Mouse (Mus musculus): ENCODE results near the gene Hist1h2bk.

The Hist1h2bk gene

DNA sequence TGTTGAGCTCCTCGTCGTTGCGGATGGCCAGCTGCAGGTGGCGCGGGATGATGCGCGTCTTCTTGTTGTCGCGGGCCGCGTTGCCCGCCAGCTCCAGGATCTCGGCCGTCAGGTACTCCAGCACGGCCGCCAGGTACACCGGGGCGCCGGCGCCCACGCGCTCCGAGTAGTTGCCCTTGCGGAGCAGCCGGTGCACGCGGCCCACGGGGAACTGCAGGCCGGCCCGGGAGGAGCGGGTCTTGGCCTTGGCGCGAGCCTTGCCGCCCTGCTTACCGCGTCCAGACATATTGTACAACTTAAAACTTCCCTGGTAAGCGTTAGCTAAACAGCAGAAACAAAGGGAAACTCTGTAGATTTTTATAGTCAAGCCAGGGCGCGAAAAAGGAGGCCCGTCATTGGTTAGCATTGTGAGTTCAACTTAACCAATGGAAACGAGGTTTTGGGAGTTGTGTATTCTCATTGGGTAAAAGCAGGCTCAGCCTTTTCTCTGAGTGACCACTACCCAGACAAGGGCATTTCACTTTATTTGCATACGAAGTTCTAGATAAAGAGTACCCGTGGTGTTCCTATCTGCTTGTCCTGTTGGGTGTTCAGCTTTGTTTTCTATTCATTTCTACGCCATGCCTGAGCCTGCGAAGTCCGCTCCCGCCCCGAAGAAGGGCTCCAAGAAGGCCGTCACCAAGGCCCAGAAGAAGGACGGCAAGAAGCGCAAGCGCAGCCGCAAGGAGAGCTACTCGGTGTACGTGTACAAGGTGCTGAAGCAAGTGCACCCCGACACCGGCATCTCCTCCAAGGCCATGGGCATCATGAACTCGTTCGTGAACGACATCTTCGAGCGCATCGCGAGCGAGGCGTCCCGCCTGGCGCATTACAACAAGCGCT lies at the start of gene Hist1h2bk, which contains the start of gene Hist1h2ah:
Gene Hist1h2bk, plus strand, starts transcription at position 604 of the 882 bp plus-strand sequence.
Gene Hist1h2ah, minus strand, starts transcription at position 302 of the 882 bp plus-strand sequence.
- peak; percentile 81 to 91 for DNase-seq (ENCODE audit: low spot score in 2 of 2)

DNA sequence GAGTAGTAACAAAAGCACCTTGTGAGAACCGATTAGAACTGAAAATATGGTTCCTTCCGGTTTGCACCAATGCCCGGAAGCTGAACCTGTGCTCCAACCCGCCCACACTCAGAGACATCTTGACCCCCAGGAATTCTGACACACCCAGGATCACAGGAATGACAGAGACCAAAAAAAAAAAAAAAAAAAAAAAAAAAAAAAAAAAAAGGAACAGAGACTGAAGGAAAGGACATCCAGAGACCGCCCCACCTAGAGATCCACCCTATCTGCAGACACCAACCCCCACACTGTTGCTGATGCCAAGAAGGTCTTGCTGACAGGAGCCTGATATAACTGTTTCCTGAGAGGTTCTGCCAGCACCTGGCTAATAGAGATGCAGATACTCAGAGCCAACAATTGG lies 43.1 kb upstream of the Hist1h2bk start:
- DNase-seq (ENCODE audit: low spot score in 2 of 2): no peak

DNA sequence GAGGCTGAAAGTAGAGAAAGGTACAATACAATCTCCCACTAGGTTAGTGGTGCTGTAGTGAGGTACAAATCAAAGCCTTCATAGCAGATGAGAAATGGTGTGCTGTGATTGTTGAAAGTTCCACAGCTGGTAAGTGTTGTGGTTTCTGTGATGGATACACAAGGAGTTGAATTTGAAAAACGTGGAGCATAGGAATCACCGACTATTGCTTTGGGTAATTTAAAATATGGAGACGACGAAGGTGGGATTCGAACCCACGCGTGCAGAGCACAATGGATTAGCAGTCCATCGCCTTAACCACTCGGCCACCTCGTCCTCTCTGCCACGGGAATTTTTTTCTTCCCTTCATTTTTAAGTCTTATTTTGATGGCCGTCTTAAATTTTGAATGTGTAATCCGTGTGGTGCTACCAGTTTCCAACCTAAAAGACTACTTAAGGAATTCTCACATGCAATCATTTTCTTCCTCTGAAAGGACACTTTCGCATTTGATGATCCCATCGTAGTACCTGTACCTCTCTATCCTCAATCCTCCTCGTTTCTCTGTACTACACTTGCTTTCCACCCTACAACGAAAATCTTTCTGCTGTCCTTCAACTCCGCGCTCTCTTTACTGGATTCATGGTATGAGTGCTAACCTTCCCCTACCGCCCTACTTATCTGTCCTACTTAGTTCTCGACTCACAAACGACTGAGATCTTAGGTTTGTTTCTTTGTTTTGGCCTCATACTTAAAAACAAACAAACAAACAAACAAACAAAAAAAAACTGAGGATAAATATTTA lies 41.5 kb upstream of the Hist1h2bk start:
- peak in 1 of 2 experiments; percentile 48 for DNase-seq (ENCODE audit: low spot score in 2 of 2)

DNA sequence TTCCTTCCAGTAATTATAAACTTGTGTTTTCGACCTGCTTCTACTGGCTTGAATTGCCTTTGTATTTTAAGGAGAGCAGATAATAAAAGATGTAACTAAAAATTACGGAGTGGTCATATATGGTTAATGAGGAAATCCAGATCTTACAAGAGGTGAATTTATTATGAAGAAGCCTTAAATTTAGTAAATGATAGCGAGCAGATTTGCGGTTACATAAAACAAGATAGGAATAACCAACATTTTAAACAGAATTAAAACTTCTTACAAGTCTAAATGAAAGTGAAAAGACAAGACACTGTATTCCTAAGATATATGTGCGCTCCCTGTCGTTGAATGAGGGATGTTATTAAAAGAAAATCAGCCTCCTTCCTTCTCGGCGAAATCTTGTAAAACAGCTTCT lies 40.8 kb upstream of the Hist1h2bk start:
- DNase-seq (ENCODE audit: low spot score in 2 of 2): no peak

DNA sequence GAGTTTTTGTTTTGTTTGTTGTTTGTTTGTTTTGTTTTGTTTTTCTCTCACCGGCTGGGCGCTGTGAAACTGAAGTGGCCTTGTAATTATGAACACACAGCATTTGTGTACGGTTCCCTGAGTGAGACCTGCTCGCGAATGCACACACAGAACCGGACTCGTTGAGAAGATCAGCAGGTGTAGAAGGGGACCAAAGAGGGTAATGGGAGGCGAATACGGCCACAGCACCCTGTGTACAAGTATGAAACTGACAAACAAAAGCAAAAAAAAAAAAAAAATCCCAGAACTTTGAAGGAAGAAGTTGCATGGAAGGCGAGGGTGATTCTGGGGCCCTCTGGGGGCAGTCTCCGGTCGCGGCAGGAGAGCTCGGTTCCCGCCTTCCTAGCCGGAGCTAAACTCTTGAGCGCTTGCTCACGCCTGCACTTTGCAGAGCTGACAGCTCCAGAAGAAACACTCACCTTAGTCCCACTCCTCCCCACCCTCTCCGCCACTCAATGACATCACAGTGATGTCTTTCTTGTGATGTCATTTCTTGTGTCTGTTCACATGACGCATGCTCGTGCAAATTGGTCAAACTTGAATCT lies 40.2 kb upstream of the Hist1h2bk start:
- DNase-seq (ENCODE audit: low spot score in 2 of 2): no peak

DNA sequence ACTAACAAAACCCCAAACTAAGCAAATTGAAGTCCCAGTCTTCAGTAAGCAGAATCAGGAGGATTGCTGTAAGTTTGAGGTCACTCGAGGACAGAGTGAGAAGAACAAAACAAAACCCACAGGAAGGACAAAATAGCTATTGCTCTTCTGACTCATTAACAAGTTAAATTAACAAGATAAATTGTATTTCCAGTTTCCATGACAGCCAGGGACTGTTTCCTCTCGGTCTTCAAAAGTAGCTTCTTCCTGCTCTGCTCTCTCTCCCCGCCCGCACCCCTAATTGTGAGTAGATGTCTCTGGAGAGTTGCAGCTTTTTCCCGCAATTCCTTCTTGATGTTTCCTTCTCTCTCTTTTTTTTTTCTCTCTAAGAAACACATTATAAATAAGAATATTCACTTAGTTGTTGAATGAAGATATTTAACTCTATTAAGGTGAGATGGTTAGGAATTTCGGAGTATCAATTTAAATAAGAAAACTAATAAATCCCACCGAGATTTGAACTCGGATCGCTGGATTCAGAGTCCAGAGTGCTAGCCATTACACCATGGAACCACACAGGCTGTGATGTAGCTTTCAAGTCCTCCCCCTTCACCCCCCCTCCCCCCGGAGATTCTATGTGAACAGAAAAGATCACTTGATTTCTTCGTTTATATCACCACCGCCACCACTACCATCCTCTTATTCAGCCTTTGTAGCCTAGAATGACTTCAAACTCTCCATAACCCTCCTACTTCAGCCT lies 39.4 kb upstream of the Hist1h2bk start:
- no peak for DNase-seq (ENCODE audit: low spot score in 2 of 2)

DNA sequence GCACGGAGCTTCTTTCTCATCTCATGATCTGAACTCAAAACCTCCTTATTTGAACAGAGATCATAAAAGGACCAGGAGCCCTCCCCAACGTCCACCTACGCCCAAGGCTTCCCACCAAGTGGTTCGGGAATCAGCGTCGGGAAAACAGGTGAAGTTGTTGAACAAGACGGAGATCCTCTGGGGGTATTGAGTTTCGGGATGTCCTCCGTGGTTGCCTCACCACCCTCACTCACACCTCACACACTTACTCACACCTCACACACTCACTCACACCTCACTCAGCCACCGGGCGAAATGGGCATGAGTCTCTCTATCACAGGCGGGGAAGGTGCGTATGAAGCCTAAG lies 38.9 kb upstream of the Hist1h2bk start:
- no peak for DNase-seq (ENCODE audit: low spot score in 2 of 2)

DNA sequence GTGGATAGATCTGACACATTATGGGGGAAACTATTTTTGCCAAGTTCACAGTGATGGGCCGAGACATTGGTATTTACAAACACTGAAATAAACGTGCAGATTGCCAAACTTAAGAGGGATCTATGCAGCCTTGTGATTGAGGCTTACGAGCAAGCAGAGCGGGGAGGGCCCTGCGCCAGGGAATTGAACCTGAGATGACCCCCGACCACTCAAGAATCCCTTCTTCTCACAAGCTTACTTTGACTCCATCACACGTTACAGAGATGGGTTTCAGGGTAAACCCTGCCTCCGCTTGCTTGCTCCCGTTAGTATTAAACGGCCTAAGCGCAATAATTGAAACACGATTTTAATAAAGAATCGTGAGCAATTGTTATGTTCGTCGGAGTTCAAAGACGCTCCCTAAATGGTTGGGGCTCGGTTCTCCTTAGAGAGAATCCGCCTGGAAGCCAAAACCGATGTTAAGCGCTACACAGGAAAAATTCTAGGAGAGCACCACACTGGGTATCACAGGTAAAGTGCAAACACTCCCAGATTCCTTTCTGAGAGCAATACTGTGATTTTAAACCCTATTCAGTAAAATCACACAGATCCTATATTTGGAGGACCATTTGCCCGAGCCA lies 38.4 kb upstream of the Hist1h2bk start:
- peak in 1 of 2 experiments; percentile 9 for DNase-seq (ENCODE audit: low spot score in 2 of 2)

DNA sequence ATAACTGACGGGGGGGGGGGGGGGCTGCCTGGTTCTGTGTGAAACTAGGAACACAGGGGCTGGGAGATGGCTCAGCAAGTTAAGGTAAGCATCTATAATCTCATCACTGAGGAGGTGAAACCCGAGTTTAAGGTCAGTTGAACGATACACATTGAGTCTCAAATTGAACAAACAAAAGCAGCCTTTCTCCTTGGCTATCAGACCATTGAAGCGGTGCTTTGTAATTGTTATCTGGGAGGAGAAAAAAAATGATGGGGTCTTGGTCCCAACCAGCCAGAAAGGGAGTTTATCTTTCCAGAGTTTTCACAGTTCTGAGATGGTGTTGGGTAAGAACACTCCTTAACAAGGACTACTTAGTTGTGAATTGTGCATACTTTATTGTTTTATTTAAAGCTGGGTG lies 37.8 kb upstream of the Hist1h2bk start:
- no peak for DNase-seq (ENCODE audit: low spot score in 2 of 2)

DNA sequence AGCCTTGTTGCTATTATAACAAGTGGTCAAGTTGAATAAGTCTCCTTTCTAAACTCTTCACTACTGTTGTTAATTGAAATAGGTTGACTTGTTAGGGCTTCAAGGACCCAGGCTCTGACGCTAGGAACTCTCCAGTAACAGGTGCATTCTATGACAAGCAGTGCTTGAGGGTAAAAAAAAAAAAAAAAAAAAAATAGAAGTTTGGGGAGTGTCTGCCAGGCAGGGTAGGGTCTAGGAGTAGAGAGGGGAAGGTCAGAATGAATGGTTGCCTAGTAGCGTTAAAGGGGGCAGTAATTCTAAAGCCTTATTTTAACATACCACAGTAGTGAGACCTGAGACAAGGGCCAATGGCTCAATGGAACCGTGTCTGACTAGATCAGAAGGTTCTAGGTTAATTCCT lies 37.3 kb upstream of the Hist1h2bk start:
- no peak for DNase-seq (ENCODE audit: low spot score in 2 of 2)

DNA sequence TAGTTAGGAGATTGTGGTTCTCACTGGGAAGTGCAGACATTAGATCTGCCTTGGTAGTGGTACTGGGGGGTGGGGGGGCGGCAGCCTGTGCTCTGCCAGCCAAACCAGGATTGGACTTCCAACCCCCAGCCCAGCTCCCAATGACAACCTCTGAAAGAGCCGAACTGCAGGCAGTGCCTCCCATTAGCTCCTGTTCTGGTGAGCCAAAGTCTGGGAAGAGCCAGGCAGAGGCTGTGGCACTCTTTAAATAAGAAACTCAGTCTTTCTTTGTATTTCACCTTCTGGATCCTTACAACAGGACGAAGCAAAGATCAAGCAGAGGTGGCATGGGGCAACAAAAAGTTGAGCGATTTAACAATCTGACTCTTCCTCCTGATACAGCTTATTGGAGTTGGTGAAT lies 36.5 kb upstream of the Hist1h2bk start:
- DNase-seq (ENCODE audit: low spot score in 2 of 2): no peak

DNA sequence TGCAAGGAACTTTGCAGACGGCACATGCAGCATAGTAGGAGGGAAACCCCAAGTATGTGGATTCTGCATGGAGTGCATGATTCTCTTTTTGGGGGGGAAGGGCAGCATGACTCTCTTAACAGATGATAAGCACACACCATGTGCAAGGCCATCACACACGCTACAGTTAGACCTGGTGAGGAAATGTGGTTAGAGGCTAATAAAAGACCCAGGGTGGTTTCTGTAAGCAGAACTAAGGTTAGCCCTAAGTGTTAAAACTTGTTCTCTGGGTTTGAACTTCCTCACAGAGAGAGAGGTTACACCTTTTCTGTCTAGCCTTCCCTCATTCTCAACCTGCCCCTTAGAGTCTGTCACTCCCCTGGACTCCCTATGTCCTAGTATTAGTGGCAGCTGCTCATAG lies 34.3 kb upstream of the Hist1h2bk start:
- no peak for DNase-seq (ENCODE audit: low spot score in 2 of 2)

DNA sequence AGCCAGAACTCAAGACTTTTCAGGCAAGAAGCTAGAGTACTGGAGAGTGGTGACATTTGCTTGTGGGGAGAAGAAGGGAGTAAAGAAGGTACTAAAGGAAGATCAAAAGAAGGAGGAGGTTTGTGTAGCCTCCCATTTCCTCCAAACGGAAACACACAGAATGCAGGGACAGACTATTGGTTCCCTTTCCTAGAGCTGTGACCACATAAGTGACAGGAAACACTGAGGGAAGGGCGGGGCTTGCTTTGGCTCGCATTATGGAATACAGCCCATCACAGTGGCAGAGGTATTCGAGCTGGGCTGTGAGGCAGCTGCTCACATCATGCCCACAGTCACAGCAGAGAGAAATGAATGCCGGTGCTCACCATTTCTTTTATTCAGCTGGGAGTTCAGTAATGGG lies 33.8 kb upstream of the Hist1h2bk start:
- DNase-seq (ENCODE audit: low spot score in 2 of 2): no peak

DNA sequence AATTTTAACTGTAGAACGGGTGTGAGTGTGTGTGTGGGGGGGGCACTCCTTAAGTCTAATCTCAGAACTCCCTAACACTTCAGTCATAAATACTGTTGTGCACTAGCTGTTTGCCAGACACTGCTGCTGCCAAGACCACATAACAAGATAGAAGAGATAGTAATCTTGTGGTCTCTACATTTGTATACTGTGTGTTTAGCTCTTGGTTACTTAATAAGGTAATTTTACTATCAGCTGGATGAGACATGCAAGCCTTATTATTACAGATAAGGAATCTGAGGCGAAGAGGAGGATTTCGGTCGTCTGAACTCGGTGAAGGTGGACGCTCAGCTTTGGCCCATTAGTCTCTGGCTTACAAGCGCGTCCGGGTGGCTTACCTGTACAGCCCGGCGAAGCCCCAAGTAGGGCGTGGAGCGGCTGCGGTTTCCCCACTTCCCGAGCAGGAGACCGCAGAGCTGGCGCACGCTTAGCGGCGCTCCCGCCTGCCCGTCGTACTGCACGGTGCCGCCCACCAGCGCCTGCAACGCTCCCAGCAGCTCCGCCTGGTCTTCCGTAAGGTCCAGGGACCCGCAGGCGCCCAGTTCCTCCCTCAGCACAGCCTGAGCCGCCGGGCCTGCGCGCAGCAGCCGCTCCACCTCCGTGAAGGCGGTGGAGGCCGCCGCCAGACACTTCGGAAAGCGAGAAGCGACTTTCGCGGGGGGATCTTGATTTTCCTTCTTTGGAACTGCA lies 29.9 kb upstream of the Hist1h2bk start:
- no peak for DNase-seq (ENCODE audit: low spot score in 2 of 2)

DNA sequence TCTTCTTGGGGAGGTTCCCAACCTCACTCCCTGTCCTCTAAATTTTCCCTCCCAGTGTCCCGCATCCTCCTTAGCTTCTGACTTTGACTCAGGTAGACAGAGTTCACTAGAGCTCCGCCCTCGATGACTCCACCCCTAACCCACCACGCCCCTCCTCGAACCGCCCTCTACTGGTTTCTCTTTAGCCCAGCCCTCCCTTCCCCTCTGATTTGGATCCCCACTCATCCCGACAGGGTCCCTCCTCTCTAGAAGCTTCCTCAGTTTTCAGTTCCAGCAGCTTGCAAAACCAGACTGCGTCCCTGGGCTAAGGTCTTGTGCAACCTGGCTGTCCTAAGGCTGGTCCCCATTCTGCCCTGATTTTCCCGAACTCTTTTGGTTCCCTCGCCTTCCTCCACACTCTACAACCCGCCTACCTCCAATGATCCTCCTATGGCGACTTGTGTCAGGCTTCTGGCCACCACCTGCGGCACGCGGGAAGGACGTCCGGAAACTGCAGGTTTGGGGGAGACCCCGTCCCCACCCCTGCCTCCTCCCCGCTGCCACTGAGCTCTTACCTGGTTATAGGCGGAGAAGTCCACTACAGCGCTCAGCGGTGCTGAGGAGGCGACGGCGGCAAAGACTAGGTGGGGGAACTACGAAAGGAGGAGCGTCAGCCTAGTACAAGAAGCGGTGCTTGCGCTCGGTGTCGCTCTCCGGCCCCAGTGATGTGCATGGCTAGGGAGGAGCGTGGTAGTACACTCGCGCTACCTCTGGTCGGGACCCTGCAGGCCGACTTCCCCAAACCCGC lies 29.1 kb upstream of the Hist1h2bk start:
- DNase-seq (ENCODE audit: low spot score in 2 of 2): no peak

DNA sequence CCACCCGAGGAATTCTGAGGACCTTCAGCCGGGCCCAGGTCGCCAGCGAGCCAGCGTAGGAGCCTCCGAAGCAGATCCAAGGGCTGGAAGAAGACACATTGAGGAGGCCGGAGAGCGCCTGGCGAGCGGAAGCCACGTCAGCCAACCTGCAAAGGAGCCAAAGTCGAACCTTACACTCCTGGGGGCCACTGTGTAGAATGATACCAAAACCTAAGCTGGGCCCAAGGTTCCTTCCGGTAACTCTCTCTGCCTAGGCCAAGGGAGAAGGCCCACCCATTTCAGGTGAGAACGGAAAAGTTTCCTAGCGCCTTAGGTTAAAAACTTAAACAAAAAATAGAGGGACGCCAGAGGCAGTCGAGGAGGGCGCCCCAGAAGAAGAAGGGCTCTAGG lies 28.6 kb upstream of the Hist1h2bk start:
- DNase-seq (ENCODE audit: low spot score in 2 of 2): no peak

DNA sequence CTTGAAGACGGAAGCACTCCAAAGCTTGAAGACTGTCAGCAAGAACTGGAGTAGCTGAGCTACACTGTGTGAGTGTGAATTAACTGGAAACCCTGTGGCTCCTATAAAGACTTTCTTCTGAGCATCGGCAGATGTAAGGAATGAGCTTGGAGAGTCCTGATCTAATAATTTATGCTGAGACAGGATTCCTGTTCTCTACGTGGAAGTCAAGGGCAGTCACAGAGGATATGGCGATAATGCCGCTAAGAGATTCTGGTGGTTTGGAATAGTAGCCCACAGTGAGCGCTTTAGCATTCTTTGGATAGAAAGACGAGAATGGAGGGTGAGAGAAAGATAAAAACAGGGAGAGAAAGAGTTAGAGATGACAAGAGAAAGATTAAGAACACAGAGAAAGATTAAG lies 27.8 kb upstream of the Hist1h2bk start:
- no peak for DNase-seq (ENCODE audit: low spot score in 2 of 2)

DNA sequence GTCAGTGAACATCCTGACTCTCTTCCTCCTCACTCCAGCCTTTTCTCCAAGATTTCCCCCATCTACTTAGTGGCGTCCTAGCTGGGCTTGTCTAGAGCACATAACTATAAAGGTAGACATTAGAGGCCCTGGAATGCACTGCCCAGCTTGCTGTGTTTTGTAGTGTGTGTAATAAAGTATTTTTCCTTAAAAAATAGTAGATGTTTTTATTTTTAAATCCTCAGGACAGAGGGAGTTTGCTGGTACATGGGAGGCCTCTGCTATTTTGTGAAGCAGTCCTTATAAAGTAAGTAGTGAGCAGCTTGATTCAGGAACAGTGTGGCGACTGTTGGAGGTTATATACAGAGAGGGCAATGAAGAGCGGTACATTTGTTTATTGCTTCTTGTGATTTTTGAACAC lies 27.0 kb upstream of the Hist1h2bk start:
- DNase-seq (ENCODE audit: low spot score in 2 of 2): no peak

DNA sequence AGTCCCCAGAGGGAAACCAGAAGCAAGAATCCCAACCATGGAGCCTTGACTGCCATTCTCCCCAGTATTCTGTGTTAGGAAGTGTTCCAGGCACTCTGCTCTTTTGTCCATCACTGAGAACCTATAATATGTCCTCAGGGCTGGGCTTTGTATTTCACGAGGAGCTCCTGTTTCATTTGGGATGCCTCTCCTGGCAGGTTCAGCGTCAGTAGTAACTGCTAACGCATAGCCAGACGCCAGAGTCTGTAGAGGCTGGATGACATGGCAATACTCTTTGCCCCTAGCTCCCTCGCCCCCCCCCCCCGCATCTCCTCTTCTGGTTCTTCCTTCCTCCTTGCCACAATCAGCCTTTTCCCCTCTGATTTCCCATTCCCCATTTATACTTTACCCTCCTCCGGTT lies 26.0 kb upstream of the Hist1h2bk start, which contains the start of gene Prss16:
Gene Prss16, minus strand, starts transcription at position 101 of the 400 bp plus-strand sequence.
- DNase-seq (ENCODE audit: low spot score in 2 of 2): no peak

DNA sequence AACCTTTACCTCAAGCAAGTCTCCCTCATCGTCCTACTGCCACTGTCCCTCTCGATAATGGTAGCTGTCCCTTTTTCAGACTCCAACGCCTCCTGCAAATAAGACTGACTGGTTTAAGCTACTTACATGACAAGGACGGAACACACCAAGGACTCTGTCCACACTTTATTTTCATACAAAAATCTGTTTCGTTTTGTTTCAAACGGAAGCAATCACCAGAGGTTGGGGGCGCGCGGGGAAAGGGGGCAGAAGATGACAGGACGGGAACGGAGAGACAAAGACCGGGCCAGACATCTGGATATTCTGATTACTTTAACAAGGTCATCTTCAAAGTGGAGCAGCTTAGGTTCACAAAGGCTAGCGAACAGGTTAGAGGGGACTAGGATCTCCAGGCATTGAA lies 22.0 kb upstream of the Hist1h2bk start:
- no peak for DNase-seq (ENCODE audit: low spot score in 2 of 2)
